Mouse (Mus musculus) regulatory T cell (primary cell): Measurements from ENCODE around the gene Lrrc9.

Source experiments
- in situ Hi-C: fragments of 300-600 bp; cut with MboI, MseI; formaldehyde crosslinking; loops from one replicate; pipeline ENCODE4 v1.15.1; 2025; ENCODE audit warnings: high pct_unique_total_duplicates

Gene Lrrc9

GRCm38 (mm10) chr12:72467269-72467668, 25.6 kb downstream of the Lrrc9 start:
- in situ Hi-C loops = no loop called here

DNA sequence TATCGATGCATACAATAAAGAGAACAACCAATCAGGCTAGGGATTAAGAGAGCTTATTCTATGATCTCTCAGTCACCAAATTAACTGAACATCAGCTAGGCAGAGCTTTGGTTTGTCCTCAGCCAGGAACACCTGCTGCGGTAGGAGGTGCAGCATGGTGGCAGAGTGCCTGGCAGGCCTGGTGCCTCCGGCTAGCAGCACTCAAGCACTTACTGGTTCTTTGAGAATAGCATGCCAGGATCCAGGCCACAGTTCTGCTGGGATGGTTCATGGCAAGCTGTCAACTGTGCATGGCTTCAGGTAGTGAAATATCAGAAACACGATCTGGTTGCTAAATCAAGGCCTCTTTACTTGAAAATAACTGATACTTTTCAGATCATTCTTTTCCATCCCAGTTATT, 26.1 kb downstream of the Lrrc9 start:
- in situ Hi-C loops = no loop called here

- in situ Hi-C loops = no loop called here
Measured at GRCm38 (mm10) chr12:72476773-72477450, 35.2 kb downstream of the Lrrc9 start.

DNA sequence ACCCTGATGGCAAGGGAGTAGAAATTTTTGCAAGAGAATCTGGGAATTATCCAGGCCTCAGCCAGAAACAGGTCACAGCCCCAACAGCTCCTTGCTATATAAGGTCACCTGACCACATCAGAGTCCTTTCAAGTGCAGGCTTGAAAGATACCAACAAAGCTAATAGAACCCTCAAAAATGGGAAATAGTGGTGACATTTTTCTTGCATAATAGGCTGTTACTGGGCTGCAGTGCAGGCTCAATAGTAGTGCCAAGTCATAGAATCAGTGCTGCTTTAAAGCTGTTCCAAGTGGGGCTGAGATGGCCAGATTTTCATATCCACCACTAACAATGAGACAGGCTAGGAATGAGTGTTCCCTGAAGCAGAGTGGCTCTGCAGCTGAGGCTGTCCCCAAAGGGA, 40.6 kb downstream of the Lrrc9 start:
- in situ Hi-C loops = no loop called here

DNA sequence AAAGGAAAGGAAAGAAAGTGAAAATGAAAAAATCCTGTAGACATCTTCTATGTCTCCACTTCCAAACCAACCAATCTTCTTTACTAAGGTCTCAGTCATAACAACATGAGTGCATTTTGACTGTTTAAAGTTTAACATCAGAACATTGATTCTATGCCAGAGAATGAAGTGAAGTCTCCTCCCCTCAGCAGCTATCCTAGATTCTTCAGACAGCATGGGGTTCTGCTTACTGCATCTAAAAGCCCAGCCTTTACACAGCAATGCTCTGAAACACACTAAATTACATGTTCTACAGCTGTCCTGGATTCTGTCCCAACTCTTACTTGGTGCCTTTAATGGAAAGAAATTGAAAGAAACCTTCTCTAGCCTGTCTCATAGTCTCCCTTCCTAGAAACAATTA, 43.2 kb downstream of the Lrrc9 start:
- in situ Hi-C loops = no loop called here

DNA sequence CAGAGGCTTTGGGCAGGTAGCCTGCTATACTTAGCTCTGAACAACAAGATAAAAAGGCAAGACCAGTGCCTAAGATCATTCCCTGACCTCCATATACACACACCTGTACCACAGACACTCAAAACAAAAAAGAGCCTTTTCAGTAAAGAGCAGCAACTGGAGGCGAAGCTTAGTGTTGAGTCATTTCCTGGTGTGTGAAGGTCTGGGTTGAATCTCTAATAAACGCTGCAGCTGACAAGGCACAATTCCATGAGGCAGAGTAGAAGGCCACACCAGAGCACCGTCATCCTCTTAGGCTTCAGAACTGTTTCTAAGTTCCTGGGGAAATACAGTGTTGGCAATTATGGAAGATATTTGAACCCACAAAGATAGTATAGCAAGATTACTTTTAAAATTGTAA, 45.8 kb downstream of the Lrrc9 start:
- in situ Hi-C loops = no loop called here

- in situ Hi-C loops = no loop called here
Measured at GRCm38 (mm10) chr12:72489995-72490394, 48.3 kb downstream of the Lrrc9 start.

GRCm38 (mm10) chr12:72491063-72491719, 49.5 kb downstream of the Lrrc9 start:
- in situ Hi-C loops = no loop called here

GRCm38 (mm10) chr12:72496866-72497600, 55.4 kb downstream of the Lrrc9 start:
- in situ Hi-C loops = no loop called here

DNA sequence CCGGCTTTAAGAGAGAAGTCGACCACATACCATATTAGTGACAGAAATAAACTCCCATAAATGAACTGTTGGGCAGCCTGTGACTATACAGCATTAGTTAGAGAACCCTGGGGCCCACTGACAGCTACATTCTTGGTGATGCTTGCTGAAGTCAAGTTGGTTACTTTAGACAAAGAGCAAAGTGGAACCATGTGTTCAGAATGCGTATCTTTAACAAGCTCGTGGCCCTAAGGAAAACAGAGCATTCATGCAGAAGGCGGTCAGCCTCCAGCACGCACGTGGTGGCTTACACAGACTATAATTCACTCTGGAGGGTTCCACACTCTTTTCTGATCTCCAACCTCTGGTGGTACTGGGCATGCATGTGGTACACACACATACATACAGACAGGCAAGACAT, 67.9 kb downstream of the Lrrc9 start:
- in situ Hi-C loops = no loop called here

GRCm38 (mm10) chr12:72515446-72515845, 73.8 kb downstream of the Lrrc9 start:
- in situ Hi-C loops = no loop called here

GRCm38 (mm10) chr12:72518114-72518728, 76.6 kb downstream of the Lrrc9 start:
- in situ Hi-C loops = no loop called here

DNA sequence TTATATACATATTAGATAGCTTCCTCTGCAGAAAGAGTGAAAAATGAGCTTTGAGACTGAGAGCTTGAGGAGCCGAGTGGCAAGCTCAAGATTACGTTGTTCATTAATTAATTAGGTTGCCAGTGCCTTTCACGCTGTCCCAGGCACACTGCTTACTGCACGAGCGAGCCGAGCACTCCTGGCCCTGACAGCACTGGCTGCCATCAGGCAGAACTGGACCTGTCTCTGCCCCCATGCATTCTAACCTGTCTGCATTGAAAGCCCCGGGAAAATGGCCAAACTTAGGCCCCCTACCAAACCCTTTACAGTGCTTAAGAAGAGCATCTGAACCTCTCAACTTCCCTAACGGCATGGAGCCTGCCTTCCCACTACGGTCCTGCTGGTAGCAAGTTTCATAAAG, 77.7 kb downstream of the Lrrc9 start:
- in situ Hi-C loops = no loop called here

GRCm38 (mm10) chr12:72519855-72520254, 78.2 kb downstream of the Lrrc9 start:
- in situ Hi-C loops = no loop called here

DNA sequence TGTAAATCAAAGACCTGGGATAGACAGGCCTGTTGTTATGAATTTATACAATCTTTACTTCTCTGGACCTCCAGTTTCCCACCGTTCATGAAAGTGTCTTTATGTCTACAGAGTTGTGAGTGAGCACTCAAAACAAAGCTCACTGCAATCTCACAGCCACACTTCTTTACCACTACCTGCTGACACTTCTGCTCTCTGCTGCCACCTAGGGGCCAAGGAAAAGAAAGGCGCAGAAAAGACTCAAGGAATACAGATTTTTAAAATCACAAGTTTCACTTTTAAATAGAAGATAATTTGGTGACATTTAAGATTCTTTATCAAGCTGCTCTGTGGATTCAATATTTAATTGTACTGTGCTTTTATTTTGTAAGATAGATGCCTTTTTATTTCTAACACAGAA, 79.0 kb downstream of the Lrrc9 start:
- in situ Hi-C loops = no loop called here

DNA sequence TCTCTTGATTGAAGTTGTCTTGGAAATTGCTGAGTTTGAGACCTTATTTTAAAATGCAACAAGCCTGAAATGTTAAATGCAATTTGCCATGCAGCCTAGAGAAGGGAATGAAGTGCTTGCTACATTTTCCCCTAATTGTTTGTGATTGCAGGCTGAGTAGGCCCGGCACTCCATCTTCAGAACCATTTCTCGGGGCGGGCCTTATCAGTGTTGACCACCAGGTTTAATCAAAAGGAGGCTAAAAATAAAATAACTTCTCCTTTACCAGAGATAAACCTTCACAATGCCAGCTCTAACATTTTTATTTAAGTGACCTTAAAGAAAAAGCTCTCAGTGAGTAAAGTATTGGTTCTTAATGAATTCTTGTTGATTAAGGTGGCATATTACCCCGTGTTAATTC, 83.9 kb downstream of the Lrrc9 start:
- in situ Hi-C loops = loop anchor here (25.0 kb wide), 1 partner anchor 962 kb away; no protein-coding TSS in a partner anchor

DNA sequence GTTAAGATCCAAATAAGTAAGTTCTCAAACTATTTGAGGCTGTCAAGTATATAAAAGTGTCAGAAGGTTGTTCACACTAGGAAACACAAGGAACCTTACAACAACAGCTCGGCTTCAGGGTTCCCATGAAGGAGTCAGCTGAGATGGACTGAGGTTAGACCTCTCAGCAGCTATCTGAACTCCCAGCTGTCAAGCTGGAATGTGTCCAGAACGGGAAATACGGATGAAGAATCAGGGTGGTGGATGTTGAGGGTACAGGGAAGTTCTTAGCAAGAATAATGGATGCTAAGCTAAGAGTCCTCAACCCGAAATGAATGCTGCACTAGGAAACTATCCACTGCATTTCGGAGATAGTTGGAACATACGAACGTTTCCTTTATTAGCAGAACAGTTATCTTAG, 90.6 kb downstream of the Lrrc9 start:
- in situ Hi-C loops = loop anchor here (10.0 to 25.0 kb wide), 3 partner anchors 682 to 1838 kb away; no protein-coding TSS in a partner anchor

GRCm38 (mm10) chr12:72533986-72534385, 92.3 kb downstream of the Lrrc9 start:
- in situ Hi-C loops = loop anchor here (10.0 to 25.0 kb wide), 3 partner anchors 681 to 1839 kb away; no protein-coding TSS in a partner anchor

- in situ Hi-C loops = loop anchor here (10.0 to 25.0 kb wide), 3 partner anchors 679 to 1841 kb away; no protein-coding TSS in a partner anchor
Measured at GRCm38 (mm10) chr12:72535599-72535998, 93.9 kb downstream of the Lrrc9 start.

GRCm38 (mm10) chr12:72536021-72536597, 94.4 kb downstream of the Lrrc9 start, which contains the start of gene Pcnx4:
TSS of gene Pcnx4 (plus strand) at chr12:72536383.
- in situ Hi-C loops = loop anchor here (10.0 to 25.0 kb wide), 3 partner anchors 679 to 1841 kb away; no protein-coding TSS in a partner anchor

DNA sequence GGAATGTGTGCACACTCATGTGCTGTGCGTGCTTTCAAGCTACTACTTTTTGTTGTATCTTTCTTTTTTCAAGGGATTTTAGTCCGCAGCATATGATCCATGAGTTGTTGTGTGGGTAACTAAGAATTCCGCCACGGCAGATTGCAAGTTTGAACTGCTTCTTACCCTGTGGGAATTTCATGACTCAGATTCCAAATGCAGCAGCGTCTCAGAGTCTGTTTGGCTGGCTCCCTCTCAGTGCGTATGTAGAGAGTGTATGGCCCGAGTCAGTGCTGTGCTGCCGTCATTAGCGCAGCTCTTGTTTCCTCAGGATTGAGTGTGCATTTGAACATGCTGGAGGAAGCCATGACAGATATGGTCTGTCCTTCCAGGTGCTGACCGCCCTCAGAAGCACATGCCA, 96.9 kb downstream of the Lrrc9 start:
- in situ Hi-C loops = loop anchor here (10.0 to 25.0 kb wide), 3 partner anchors 676 to 1844 kb away; no protein-coding TSS in a partner anchor
